Mouse (Mus musculus) layer of hippocampus, adult 2 months (tissue): ENCODE measurements at regions not wholly inside any gene's neighbourhood (a gene's known extent, or its start where the extent isn't known, plus 50 kb on each side); places are given as distances from the start of the nearest gene placed in this dataset.

ENCODE experiments used
- DNase-seq, 2 experiments: peaks; one replicate each; pipeline ENCODE4 v3.0.0; 2022; ENCODE audit warnings: low spot score in 2 of 2
- H3K27ac ChIP-seq: fragments of 200-600 bp; 2 replicates; pipeline ENCODE4 v1.8.1; 2022
- H3K4me3 ChIP-seq: fragments of 200-600 bp; 2 replicates; pipeline ENCODE4 v1.8.1; 2022; ENCODE audit warnings: mild to moderate bottlenecking
- CTCF ChIP-seq: fragments of 200-600 bp; conservative IDR thresholded peaks from 2 replicates; pipeline ENCODE4 v1.8.1; 2022; ENCODE audit warnings: antibody characterized with exemption, mild to moderate bottlenecking, moderate library complexity

GRCm38 (mm10) chr4:34177421-34177820 is 127.4 kb upstream of the Spaca1 start:
- Histone ChIP-seq H3K4me3 (no peak overlapping the region), H3K27ac (0 out of 2 replicates have a peak overlapping the region, but pooled peaks have one; percentile 18)
- DNase-seq = no peak
- no peak for TF ChIP-seq CTCF

GRCm38 (mm10) chr4:34186522-34186921 is 136.5 kb upstream of the Spaca1 start:
- Histone ChIP-seq H3K27ac (no peak overlapping the region), H3K4me3 (no peak overlapping the region)
- DNase-seq = no peak
- TF ChIP-seq CTCF = no peak

- Histone ChIP-seq H3K4me3 (no peak overlapping the region), H3K27ac (no peak overlapping the region)
- no peak for DNase-seq
- no peak for TF ChIP-seq CTCF
These were observed 153.3 kb upstream of the Spaca1 start for GRCm38 (mm10) chr4:34203193-34203848.

- no peak for DNase-seq
- H3K4me3 ChIP-seq = no peak overlapping the region
- no peak for TF ChIP-seq CTCF
These were observed 159.3 kb upstream of the Spaca1 start for GRCm38 (mm10) chr4:34209179-34209896.

GRCm38 (mm10) chr4:34213731-34214130 is 163.7 kb upstream of the Spaca1 start:
- H3K27ac ChIP-seq = no peak overlapping the region
- TF ChIP-seq CTCF = no peak

More at GRCm38 (mm10) chr4:34209179-34209896, 159.3 kb upstream of the Spaca1 start:
- no peak overlapping the region for H3K27ac ChIP-seq

GRCm38 (mm10) chr4:34214346-34214745 is 164.4 kb upstream of the Spaca1 start:
- TF ChIP-seq CTCF = no peak
- no peak overlapping the region for H3K27ac ChIP-seq
- H3K4me3 ChIP-seq = peak overlapping the region; percentile 27; the same call in 1 of the 2 replicates
- DNase-seq = no peak

More at GRCm38 (mm10) chr4:34213731-34214130, 163.7 kb upstream of the Spaca1 start:
- DNase-seq = no peak
- H3K4me3 ChIP-seq = no peak overlapping the region

- H3K27ac ChIP-seq = no peak overlapping the region
- no peak for TF ChIP-seq CTCF
- H3K4me3 ChIP-seq = no peak overlapping the region
- DNase-seq = no peak
These were observed 171.9 kb upstream of the Spaca1 start for GRCm38 (mm10) chr4:34221915-34222314.

- Histone ChIP-seq H3K4me3 (no peak overlapping the region), H3K27ac (peak overlapping the region; percentile 51)
- no peak for TF ChIP-seq CTCF
- peak; percentile 57 to 70 for DNase-seq
These were observed 176.3 kb upstream of the Spaca1 start for GRCm38 (mm10) chr4:34226089-34226840.

GRCm38 (mm10) chr4:34226886-34227285 is 176.9 kb upstream of the Spaca1 start:
- no peak for TF ChIP-seq CTCF
- no peak for DNase-seq
- Histone ChIP-seq H3K27ac (no peak overlapping the region), H3K4me3 (no peak overlapping the region)

GRCm38 (mm10) chr4:34227611-34228010 is 177.6 kb upstream of the Spaca1 start:
- DNase-seq = no peak
- TF ChIP-seq CTCF = no peak
- Histone ChIP-seq H3K27ac (no peak overlapping the region), H3K4me3 (no peak overlapping the region)

- Histone ChIP-seq H3K27ac (no peak overlapping the region), H3K4me3 (no peak overlapping the region)
- TF ChIP-seq CTCF = peak; percentile 93
- peak; percentile 71 to 78 for DNase-seq
These were observed 181.3 kb upstream of the Spaca1 start for GRCm38 (mm10) chr4:34231270-34231669.

GRCm38 (mm10) chr4:34234204-34234603 is 184.2 kb upstream of the Spaca1 start:
- Histone ChIP-seq H3K4me3 (no peak overlapping the region), H3K27ac (no peak overlapping the region)
- no peak for TF ChIP-seq CTCF
- DNase-seq = no peak

GRCm38 (mm10) chr4:34234645-34235044 is 184.7 kb upstream of the Spaca1 start:
- Histone ChIP-seq H3K27ac (no peak overlapping the region), H3K4me3 (no peak overlapping the region)
- DNase-seq = no peak
- TF ChIP-seq CTCF = no peak
